Mouse (Mus musculus): ENCODE results near the gene Nubp2. TPM values are rescaled to one million over a fixed set of nuclear protein-coding genes. Genes with fewer than 3 reads are reported as not detected.

Gene Nubp2
- polyA plus RNA-seq, 1 experiment from 2014 or later: 55.5 TPM

DNA sequence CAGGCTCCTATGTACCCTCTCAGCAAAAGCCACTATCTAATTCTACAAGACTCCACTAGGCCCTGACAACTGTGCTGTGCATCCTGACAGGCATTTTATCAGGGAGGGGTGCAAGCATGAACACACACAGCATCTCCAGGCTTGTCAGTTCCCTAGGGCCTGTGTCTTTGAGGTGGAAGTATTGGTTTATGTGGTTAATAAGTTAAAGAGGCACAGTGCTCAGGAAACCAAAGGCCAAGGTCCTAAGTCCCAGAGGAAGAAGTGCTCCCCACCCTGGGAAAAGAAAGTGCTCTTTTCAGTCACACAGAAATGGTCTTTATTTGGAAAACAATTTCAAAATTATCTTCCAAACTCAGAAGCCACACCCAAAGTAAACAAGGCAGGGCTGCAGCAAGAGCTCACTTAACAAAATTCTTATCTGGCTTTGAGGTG, 37.5 kb downstream of the Nubp2 start:
- peak; percentile 38 for ATAC-seq (ENCODE audit: low read depth)
- Histone ChIP-seq H3K9me3 (replicated peaks; ENCODE audit: control insufficient read depth, low read length) (no peaks in the 10 kb centered on the region), H3K4me3 (ENCODE audit: low read depth, low read length) (peak overlapping the region; percentile 98), H3K27ac (ENCODE audit: low read length) (peak overlapping the region; percentile 98), H3K36me3 (ENCODE audit: control insufficient read depth, insufficient read depth) (peaks cover 12% of the 10 kb centered on the region), H3K27me3 (ENCODE audit: control insufficient read depth, insufficient read depth, low read depth, low read length) (no peaks in the 10 kb centered on the region), H3K9ac (ENCODE audit: low read depth, low read length) (peak overlapping the region; percentile 68), H3K4me1 (ENCODE audit: control insufficient read depth, low read depth, low read length) (peaks cover 15% of the 10 kb centered on the region), H3K4me2 (ENCODE audit: low read depth, low read length) (peak overlapping the region; percentile 72)

- WGBS (ENCODE audit: insufficient replicate concordance): 77% methylated on average over 1 of the region's 1 CpGs
Measured at GRCm38 (mm10) chr17:24847386-24847785, 38.8 kb downstream of the Nubp2 start.

GRCm38 (mm10) chr17:24844525-24844924, 41.6 kb downstream of the Nubp2 start:
- Histone ChIP-seq H3K4me2 (ENCODE audit: low read depth, low read length) (no peak overlapping the region), H3K4me1 (ENCODE audit: control insufficient read depth, low read depth, low read length) (peaks cover 9% of the 10 kb centered on the region), H3K9me3 (replicated peaks; ENCODE audit: control insufficient read depth, low read length) (no peaks in the 10 kb centered on the region), H3K27me3 (ENCODE audit: control insufficient read depth, insufficient read depth, low read depth, low read length) (0 out of 2 replicates have a peak, but pooled peaks cover 3% of the 10 kb centered on the region), H3K36me3 (ENCODE audit: control insufficient read depth, insufficient read depth) (no peaks in the 10 kb centered on the region; the same call in 1 of the 2 replicates), H3K9ac (ENCODE audit: low read depth, low read length) (no peak overlapping the region), H3K27ac (ENCODE audit: low read length) (no peak overlapping the region), H3K4me3 (ENCODE audit: low read depth, low read length) (no peak overlapping the region)
- ATAC-seq (ENCODE audit: low read depth): no peak
- 56% methylated on average over 9 of the region's 9 CpGs for WGBS (ENCODE audit: insufficient replicate concordance)

More at GRCm38 (mm10) chr17:24847386-24847785, 38.8 kb downstream of the Nubp2 start:
- peak overlapping the region; percentile 47 for H3K4me3 ChIP-seq (ENCODE audit: low read depth, low read length)
- H3K27me3 ChIP-seq (ENCODE audit: control insufficient read depth, insufficient read depth, low read depth, low read length): no peaks in the 10 kb centered on the region
- H3K9ac ChIP-seq (ENCODE audit: low read depth, low read length): peak overlapping the region; percentile 49
- H3K4me1 ChIP-seq (ENCODE audit: control insufficient read depth, low read depth, low read length): peaks cover 15% of the 10 kb centered on the region
- no peaks in the 10 kb centered on the region; the same call in 1 of the 2 replicates for H3K36me3 ChIP-seq (ENCODE audit: control insufficient read depth, insufficient read depth)
- H3K27ac ChIP-seq (ENCODE audit: low read length): peak overlapping the region; percentile 73
- no peak for ATAC-seq (ENCODE audit: low read depth)
- H3K4me2 ChIP-seq (ENCODE audit: low read depth, low read length): peak overlapping the region; percentile 72
- no peaks in the 10 kb centered on the region for H3K9me3 ChIP-seq (replicated peaks; ENCODE audit: control insufficient read depth, low read length)

GRCm38 (mm10) chr17:24842631-24843030, 43.5 kb downstream of the Nubp2 start:
- no peak for ATAC-seq (ENCODE audit: low read depth)

DNA sequence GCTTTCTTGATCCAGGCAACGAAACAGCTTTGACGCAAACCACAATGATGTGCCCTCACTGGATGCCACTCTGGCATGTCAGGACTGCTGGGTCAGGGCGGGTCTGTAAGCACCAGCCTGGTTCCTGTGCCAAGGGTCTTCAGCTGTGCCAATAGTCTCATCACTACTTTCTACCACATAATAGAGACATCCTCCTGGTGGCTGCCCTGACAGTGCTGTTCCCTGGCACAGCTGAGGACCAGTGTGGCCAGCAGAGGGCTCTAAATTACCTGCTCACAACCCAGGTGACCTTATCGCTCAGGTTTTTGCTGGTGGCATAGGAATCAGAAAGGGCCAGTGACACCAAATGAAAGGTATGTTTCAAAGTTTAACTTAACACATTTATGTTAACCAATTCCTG, 45.0 kb downstream of the Nubp2 start:
- Histone ChIP-seq H3K4me3 (ENCODE audit: low read depth, low read length) (no peak overlapping the region), H3K9me3 (replicated peaks; ENCODE audit: control insufficient read depth, low read length) (no peaks in the 10 kb centered on the region), H3K4me2 (ENCODE audit: low read depth, low read length) (no peak overlapping the region), H3K4me1 (ENCODE audit: control insufficient read depth, low read depth, low read length) (no peaks in the 10 kb centered on the region; the same call in none of the 2 replicates), H3K9ac (ENCODE audit: low read depth, low read length) (no peak overlapping the region), H3K27me3 (ENCODE audit: control insufficient read depth, insufficient read depth, low read depth, low read length) (peaks cover 3% of the 10 kb centered on the region; the same call in 1 of the 2 replicates), H3K27ac (ENCODE audit: low read length) (no peak overlapping the region), H3K36me3 (ENCODE audit: control insufficient read depth, insufficient read depth) (no peaks in the 10 kb centered on the region)
- peak; percentile 59; the same call in 1 of the 2 replicates for ATAC-seq (ENCODE audit: low read depth)
- 56% methylated on average over 4 of the region's 4 CpGs for WGBS (ENCODE audit: insufficient replicate concordance)

More at GRCm38 (mm10) chr17:24842631-24843030, 43.5 kb downstream of the Nubp2 start:
- peaks cover 8% of the 10 kb centered on the region for H3K4me1 ChIP-seq (ENCODE audit: control insufficient read depth, low read depth, low read length)
- WGBS (ENCODE audit: insufficient replicate concordance): 38% methylated on average over 2 of the region's 2 CpGs
- no peak overlapping the region for H3K4me3 ChIP-seq (ENCODE audit: low read depth, low read length)
- H3K27ac ChIP-seq (ENCODE audit: low read length): no peak overlapping the region
- H3K4me2 ChIP-seq (ENCODE audit: low read depth, low read length): no peak overlapping the region
- no peak overlapping the region for H3K9ac ChIP-seq (ENCODE audit: low read depth, low read length)
- no peaks in the 10 kb centered on the region for H3K9me3 ChIP-seq (replicated peaks; ENCODE audit: control insufficient read depth, low read length)
- 0 out of 2 replicates have a peak, but pooled peaks cover 3% of the 10 kb centered on the region for H3K27me3 ChIP-seq (ENCODE audit: control insufficient read depth, insufficient read depth, low read depth, low read length)
- H3K36me3 ChIP-seq (ENCODE audit: control insufficient read depth, insufficient read depth): no peaks in the 10 kb centered on the region; the same call in 1 of the 2 replicates

DNA sequence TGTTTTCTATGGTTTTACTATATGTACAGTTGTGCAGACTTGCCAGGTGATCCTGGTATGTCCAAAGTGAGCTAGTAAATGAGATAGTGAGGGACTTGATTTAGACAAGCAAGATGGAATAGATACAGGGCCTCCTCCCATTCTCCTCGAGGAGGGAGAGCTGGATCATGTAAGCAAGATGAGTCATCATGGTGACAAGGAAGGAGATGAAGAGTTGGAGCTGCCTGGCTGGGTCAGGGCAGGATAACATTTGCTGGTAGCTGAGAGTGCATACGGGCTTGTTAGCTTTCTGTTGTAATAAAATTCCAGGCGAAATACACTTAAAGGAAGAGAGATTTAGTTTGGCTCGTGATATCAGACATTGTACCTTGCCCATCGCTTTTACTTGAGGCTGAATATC, 45.8 kb downstream of the Nubp2 start:
- no peak overlapping the region for H3K27ac ChIP-seq (ENCODE audit: low read length)
- no peak overlapping the region for H3K9ac ChIP-seq (ENCODE audit: low read depth, low read length)
- H3K4me2 ChIP-seq (ENCODE audit: low read depth, low read length): no peak overlapping the region
- H3K36me3 ChIP-seq (ENCODE audit: control insufficient read depth, insufficient read depth): no peaks in the 10 kb centered on the region
- no peak for ATAC-seq (ENCODE audit: low read depth)
- H3K27me3 ChIP-seq (ENCODE audit: control insufficient read depth, insufficient read depth, low read depth, low read length): peaks cover 6% of the 10 kb centered on the region; the same call in 1 of the 2 replicates
- WGBS (ENCODE audit: insufficient replicate concordance): 39% methylated on average over 5 of the region's 5 CpGs
- no peaks in the 10 kb centered on the region; the same call in 1 of the 2 replicates for H3K4me1 ChIP-seq (ENCODE audit: control insufficient read depth, low read depth, low read length)
- no peaks in the 10 kb centered on the region for H3K9me3 ChIP-seq (replicated peaks; ENCODE audit: control insufficient read depth, low read length)
- H3K4me3 ChIP-seq (ENCODE audit: low read depth, low read length): no peak overlapping the region

GRCm38 (mm10) chr17:24839842-24840241, 46.3 kb downstream of the Nubp2 start, which contains the start of gene Hagh:
Gene Hagh, plus strand, starts transcription at chr17:24840143.
- Histone ChIP-seq H3K4me1 (ENCODE audit: control insufficient read depth, low read depth, low read length) (no peaks in the 10 kb centered on the region; the same call in 1 of the 2 replicates), H3K36me3 (ENCODE audit: control insufficient read depth, insufficient read depth) (no peaks in the 10 kb centered on the region), H3K27me3 (ENCODE audit: control insufficient read depth, insufficient read depth, low read depth, low read length) (peaks cover 6% of the 10 kb centered on the region; the same call in 1 of the 2 replicates), H3K9ac (ENCODE audit: low read depth, low read length) (no peak within 1 kb of the TSS), H3K4me2 (ENCODE audit: low read depth, low read length) (no peak within 1 kb of the TSS), H3K4me3 (ENCODE audit: low read depth, low read length) (no peak within 1 kb of the TSS), H3K27ac (ENCODE audit: low read length) (no peak within 1 kb of the TSS), H3K9me3 (replicated peaks; ENCODE audit: control insufficient read depth, low read length) (no peaks in the 10 kb centered on the region)
- WGBS (ENCODE audit: insufficient replicate concordance): 55% methylated on average over 8 of the region's 8 CpGs
- no peak for ATAC-seq (ENCODE audit: low read depth)

Other genes starting within 250 kb of the Nubp2 start
- gene Slc9a3r2, start 236.0 kb downstream of the Nubp2 start, polyA plus RNA-seq (2015; fragmentation: Nextera tagmentation; extraction: Ambion mirVana): 9.8 and 11.8 TPM in 2 replicates
- 0.15 and 0.38 TPM in 2 replicates for gene Npw, start 227.9 kb downstream of the Nubp2 start, polyA plus RNA-seq (2015; fragmentation: Nextera tagmentation; extraction: Ambion mirVana)
- 6.3 and 8.7 TPM in 2 replicates for gene Zfp598, start 216.7 kb downstream of the Nubp2 start, polyA plus RNA-seq (2015; fragmentation: Nextera tagmentation; extraction: Ambion mirVana)
- 0.05 and 0.21 TPM in 2 replicates for gene Syngr3, start 196.4 kb downstream of the Nubp2 start, polyA plus RNA-seq (2015; fragmentation: Nextera tagmentation; extraction: Ambion mirVana)
- 23.7 and 23.9 TPM in 2 replicates for gene Gfer, start 190.2 kb downstream of the Nubp2 start, polyA plus RNA-seq (2015; fragmentation: Nextera tagmentation; extraction: Ambion mirVana)
- gene Noxo1, start 190.1 kb downstream of the Nubp2 start, polyA plus RNA-seq (2015; fragmentation: Nextera tagmentation; extraction: Ambion mirVana): 0.37 and 0.42 TPM in 2 replicates
- 29.3 and 29.5 TPM in 2 replicates for gene Tbl3, start 178.7 kb downstream of the Nubp2 start, polyA plus RNA-seq (2015; fragmentation: Nextera tagmentation; extraction: Ambion mirVana)
- gene Rnf151, start 168.3 kb downstream of the Nubp2 start, polyA plus RNA-seq (2015; fragmentation: Nextera tagmentation; extraction: Ambion mirVana): 0.07 TPM in 1 of 2 replicates, not detected in the other
- 868 and 907 TPM in 2 replicates for gene Rps2, start 168.2 kb downstream of the Nubp2 start, polyA plus RNA-seq (2015; fragmentation: Nextera tagmentation; extraction: Ambion mirVana)
- gene Ndufb10, start 161.9 kb downstream of the Nubp2 start, polyA plus RNA-seq (2015; fragmentation: Nextera tagmentation; extraction: Ambion mirVana): 168 and 174 TPM in 2 replicates
- gene Rpl3l, start 158.5 kb downstream of the Nubp2 start, polyA plus RNA-seq (2015; fragmentation: Nextera tagmentation; extraction: Ambion mirVana): 0.34 TPM in 1 of 2 replicates, not detected in the other
- gene Msrb1, start 149.7 kb downstream of the Nubp2 start, polyA plus RNA-seq (2015; fragmentation: Nextera tagmentation; extraction: Ambion mirVana): 30.0 and 33.9 TPM in 2 replicates
- 0.24 TPM in 1 of 2 replicates, not detected in the other for gene Hs3st6, start 133.4 kb downstream of the Nubp2 start, polyA plus RNA-seq (2015; fragmentation: Nextera tagmentation; extraction: Ambion mirVana)
- 0.30 and 0.56 TPM in 2 replicates for gene Meiob, start 82.1 kb downstream of the Nubp2 start, polyA plus RNA-seq (2015; fragmentation: Nextera tagmentation; extraction: Ambion mirVana)
- gene Hagh, start 46.2 kb downstream of the Nubp2 start, polyA plus RNA-seq (2015; fragmentation: Nextera tagmentation; extraction: Ambion mirVana): 124 and 125 TPM in 2 replicates
- 46.3 and 47.3 TPM in 2 replicates for gene Fahd1, start 36.0 kb downstream of the Nubp2 start, polyA plus RNA-seq (2015; fragmentation: Nextera tagmentation; extraction: Ambion mirVana)
- 11.0 and 11.7 TPM in 2 replicates for gene Igfals, start 20.4 kb downstream of the Nubp2 start, polyA plus RNA-seq (2015; fragmentation: Nextera tagmentation; extraction: Ambion mirVana)
- 38.9 and 40.3 TPM in 2 replicates for gene Spsb3, start 294 bp upstream of the Nubp2 start, polyA plus RNA-seq (2015; fragmentation: Nextera tagmentation; extraction: Ambion mirVana)
- gene Eme2, start 8.7 kb upstream of the Nubp2 start, polyA plus RNA-seq (2015; fragmentation: Nextera tagmentation; extraction: Ambion mirVana): 12.1 and 12.2 TPM in 2 replicates
- 48.9 and 50.7 TPM in 2 replicates for gene Mrps34, start 8.8 kb upstream of the Nubp2 start, polyA plus RNA-seq (2015; fragmentation: Nextera tagmentation; extraction: Ambion mirVana)
- gene Nme3, start 10.2 kb upstream of the Nubp2 start, polyA plus RNA-seq (2015; fragmentation: Nextera tagmentation; extraction: Ambion mirVana): 46.7 and 54.0 TPM in 2 replicates
- 9.5 and 11.6 TPM in 2 replicates for gene Mapk8ip3, start 50.6 kb upstream of the Nubp2 start, polyA plus RNA-seq (2015; fragmentation: Nextera tagmentation; extraction: Ambion mirVana)
- gene Jpt2, start 74.3 kb upstream of the Nubp2 start, polyA plus RNA-seq (2015; fragmentation: Nextera tagmentation; extraction: Ambion mirVana): 52.6 and 53.6 TPM in 2 replicates
- 2.7 and 2.9 TPM in 2 replicates for gene Cramp1l, start 129.4 kb upstream of the Nubp2 start, polyA plus RNA-seq (2015; fragmentation: Nextera tagmentation; extraction: Ambion mirVana)
- gene Ift140, start 129.7 kb upstream of the Nubp2 start, polyA plus RNA-seq (2015; fragmentation: Nextera tagmentation; extraction: Ambion mirVana): 145 and 146 TPM in 2 replicates
- gene Tmem204, start 197.2 kb upstream of the Nubp2 start, polyA plus RNA-seq (2015; fragmentation: Nextera tagmentation; extraction: Ambion mirVana): 6.2 and 7.3 TPM in 2 replicates
- gene Telo2, start 229.6 kb upstream of the Nubp2 start, polyA plus RNA-seq (2015; fragmentation: Nextera tagmentation; extraction: Ambion mirVana): 12.2 TPM in 2 replicates
- not detected in 2 replicates for gene Ptx4, start 234.4 kb upstream of the Nubp2 start, polyA plus RNA-seq (2015; fragmentation: Nextera tagmentation; extraction: Ambion mirVana)
- gene Clcn7, start 247.0 kb upstream of the Nubp2 start, polyA plus RNA-seq (2015; fragmentation: Nextera tagmentation; extraction: Ambion mirVana): 9.9 and 10.3 TPM in 2 replicates